Mouse (Mus musculus): ENCODE measurements around the gene Polr3gl.

Gene Polr3gl

GRCm38 (mm10) chr3:96573611-96574511 lies 20.1 kb downstream of the Polr3gl start:
- no peak for DNase-seq (ENCODE audit: low spot score in 2 of 2)

DNA sequence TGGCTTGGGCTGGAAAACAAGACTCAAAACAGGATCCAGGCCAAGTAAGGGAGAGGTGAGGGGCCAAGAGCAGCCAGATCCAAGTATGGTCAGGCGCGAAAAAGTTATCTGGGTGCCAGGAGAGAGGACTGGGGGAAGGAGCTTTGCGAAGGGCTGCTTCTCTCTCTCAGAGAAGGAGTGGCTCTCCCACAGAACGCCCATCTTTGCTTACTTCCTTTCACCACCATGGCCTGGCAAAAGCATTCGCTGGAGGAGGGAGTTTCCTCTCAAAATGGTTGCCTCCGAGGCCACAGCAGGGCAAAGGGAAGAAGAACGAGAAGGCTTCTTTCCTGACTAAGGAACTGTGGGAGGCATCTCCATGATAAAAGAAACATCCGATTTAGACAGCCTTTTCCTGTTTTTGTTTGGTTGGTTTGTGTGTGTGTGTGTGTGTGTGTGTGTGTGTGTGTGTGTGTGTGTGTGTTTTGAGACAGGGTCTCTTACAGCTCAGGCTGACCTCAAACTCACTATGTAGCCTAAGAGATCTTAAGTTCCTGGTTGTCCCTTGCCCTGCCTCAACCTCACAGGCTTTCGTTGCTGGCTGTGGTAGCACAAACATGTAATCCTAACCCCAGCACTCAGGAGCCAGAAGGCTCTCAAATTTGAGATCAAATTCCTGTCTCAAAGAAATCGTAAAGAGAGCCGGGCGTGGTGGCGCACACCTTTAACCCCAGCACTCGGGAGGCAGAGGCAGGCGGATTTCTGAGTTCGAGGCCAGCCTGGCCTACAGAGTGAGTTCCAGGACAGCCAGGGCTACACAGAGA lies 21.9 kb downstream of the Polr3gl start:
- DNase-seq (ENCODE audit: low spot score in 2 of 2): no peak

DNA sequence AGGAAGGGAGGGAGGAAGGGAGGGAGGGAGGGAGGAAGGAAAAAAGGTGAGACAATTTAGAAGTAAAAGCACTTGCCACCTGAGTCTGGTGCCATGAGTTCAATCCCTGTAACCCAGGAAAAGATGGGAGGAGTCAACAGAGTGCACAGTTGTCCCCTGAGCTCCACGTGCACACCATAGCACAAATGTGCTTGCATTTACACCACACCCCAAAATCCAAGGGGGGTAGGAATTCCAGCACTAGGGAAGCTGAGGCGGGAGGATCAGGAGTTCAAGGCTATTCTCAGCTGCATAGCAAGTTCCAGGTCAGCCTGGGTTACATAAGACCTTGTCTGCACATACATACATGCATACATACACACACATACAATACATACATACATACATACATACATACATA lies 22.6 kb downstream of the Polr3gl start:
- DNase-seq (ENCODE audit: low spot score in 2 of 2): no peak

DNA sequence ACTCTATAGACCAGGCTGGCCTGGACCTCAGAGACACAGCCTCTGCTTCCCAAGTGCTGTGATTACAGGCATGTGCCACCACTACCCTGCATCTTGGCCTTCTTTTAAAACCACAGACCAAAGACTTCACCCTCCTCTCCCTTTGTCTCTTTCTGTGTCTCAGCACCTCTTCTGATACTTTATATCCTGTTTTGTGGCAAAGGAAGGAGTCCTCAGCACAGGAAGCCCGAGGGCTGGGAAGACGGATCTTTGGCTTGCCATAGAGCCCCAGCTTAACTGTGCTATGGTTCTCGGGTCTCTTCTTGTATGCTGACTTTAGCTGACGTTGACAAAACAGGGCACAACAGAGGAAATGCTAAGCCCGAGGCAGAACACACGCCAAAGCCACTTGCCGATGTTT lies 23.3 kb downstream of the Polr3gl start:
- DNase-seq (ENCODE audit: low spot score in 2 of 2): no peak

DNA sequence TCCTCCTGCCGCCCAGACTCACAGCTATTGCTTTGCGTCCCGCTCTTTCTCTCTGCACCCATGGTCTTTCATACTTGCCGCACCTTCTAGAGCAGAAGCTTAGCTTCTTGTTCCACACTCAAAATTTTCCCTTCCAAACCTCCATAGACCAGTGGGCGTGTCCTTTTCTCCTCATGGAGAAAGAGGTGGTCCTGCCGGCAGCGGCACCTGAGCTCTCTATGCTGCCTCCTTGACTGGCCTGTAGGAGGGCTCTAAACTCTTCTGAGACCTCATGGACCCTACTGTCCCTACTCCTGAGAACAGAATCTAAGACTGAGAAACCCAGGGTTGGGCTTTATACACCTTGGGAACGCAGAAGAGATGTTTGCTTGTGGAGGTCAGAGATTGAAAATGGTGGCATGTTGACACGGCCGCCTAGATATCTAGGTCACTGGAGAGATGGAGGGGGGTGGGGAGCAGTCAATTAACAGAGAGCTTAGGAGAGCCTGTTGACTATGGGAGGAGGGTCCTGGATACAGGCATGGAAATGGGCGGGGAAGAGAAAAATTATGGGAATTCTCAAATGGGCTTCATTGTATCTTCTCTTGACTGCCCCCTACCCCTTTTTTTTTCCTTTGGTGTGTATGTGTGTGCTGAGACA lies 23.9 kb downstream of the Polr3gl start:
- DNase-seq (ENCODE audit: low spot score in 2 of 2): no peak

GRCm38 (mm10) chr3:96569506-96569905 lies 24.5 kb downstream of the Polr3gl start:
- no peak for DNase-seq (ENCODE audit: low spot score in 2 of 2)

DNA sequence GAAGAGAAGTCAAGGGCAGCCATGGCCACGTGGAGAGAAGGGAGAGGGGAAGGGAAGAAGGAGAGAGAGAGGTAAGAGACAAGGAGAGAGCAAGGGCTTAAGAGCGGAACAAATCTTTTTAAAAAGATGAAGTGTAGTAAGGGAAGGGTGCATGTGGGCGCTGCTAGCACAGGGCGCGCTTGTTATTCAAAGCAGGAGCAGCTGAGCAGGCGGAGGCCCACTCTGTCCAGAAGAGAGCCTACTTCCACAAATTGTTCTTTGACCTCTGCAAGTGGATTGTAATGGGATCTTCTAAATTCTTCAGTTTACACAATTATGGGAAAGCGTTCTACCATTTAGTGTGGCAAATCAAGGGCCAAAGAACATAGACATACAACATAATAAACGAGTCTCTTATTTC lies 25.4 kb downstream of the Polr3gl start:
- no peak for DNase-seq (ENCODE audit: low spot score in 2 of 2)

GRCm38 (mm10) chr3:96566661-96567450 lies 27.1 kb downstream of the Polr3gl start:
- no peak for DNase-seq (ENCODE audit: low spot score in 2 of 2)

- no peak for DNase-seq (ENCODE audit: low spot score in 2 of 2)
Measured at GRCm38 (mm10) chr3:96565105-96565504, 28.9 kb downstream of the Polr3gl start.

- DNase-seq (ENCODE audit: low spot score in 2 of 2): no peak
Measured at GRCm38 (mm10) chr3:96564633-96565032, 29.3 kb downstream of the Polr3gl start.

DNA sequence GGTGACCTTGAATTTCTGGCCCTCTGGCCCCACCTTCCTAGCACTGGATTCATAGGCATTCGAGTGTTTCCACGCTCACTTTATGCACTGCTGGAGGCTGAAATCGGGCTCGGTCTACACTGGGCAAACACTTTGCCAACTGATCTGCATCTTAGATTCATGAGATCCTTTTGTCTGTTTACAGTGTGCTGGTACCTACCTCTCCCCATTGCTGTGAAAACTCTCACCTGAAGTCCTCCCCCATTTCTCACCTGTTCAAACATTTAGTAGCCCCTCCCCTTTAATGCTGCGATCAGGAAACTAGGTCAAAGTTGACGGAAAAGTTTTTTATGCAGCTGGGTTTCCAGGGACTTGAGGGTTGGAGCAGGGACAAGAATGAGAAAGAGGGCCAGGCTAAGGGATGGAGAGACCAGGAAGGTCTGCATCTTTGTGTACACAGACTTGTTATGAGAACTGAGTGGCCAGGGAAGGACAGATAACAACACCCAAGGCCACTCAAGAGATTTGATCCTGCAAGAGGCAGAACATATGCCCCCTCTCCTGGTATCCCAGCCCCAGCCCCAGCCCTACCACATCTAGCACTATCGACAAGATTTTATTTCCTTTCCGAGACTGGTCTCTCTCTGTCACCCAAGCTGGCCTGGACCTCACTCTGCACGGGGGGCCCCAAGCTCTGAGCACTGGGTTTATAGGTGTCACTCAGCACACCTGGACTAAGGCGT lies 29.9 kb downstream of the Polr3gl start:
- DNase-seq (ENCODE audit: low spot score in 2 of 2): no peak

GRCm38 (mm10) chr3:96563267-96563666 lies 30.7 kb downstream of the Polr3gl start:
- no peak for DNase-seq (ENCODE audit: low spot score in 2 of 2)

DNA sequence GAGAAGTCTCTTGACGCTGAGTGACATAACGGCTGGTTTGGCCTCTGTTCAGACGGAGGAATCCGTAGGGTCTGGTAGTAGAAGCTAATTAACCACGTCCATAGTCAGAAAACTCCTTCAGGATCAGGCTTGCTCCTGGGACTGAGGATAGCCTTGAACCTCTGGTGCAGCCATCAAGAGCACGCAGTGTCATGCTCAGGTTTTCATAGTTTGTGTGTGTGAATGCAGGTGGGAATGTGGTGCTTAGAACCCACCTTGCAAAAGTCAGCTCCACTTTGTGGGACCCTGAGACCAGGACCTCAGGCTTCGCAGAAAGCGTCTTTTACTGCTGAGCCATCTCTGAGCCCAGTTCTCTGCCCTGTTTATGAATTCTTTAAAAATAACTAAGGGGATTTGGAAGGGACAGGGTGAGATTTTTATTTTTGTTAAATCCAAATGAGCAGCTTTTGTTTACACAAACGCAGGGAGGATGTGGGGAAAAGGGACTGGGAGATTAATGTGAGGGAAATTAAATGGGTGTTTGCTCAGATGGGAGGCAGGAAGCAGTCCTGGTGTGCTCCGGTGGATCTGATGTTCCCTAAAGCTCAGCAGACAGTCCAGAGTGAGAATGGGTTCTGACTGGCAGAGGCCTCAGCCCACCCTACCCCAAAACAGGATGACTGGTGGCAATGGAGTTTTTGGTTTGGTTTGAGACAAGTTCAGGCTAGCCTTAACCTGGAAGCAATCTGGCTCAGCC lies 31.9 kb downstream of the Polr3gl start:
- DNase-seq (ENCODE audit: low spot score in 2 of 2): no peak

- no peak for DNase-seq (ENCODE audit: low spot score in 2 of 2)
Measured at GRCm38 (mm10) chr3:96560881-96561668, 32.9 kb downstream of the Polr3gl start.

GRCm38 (mm10) chr3:96559911-96560850 lies 33.8 kb downstream of the Polr3gl start:
- DNase-seq (ENCODE audit: low spot score in 2 of 2): no peak

- no peak for DNase-seq (ENCODE audit: low spot score in 2 of 2)
Measured at GRCm38 (mm10) chr3:96559398-96559910, 34.5 kb downstream of the Polr3gl start.

DNA sequence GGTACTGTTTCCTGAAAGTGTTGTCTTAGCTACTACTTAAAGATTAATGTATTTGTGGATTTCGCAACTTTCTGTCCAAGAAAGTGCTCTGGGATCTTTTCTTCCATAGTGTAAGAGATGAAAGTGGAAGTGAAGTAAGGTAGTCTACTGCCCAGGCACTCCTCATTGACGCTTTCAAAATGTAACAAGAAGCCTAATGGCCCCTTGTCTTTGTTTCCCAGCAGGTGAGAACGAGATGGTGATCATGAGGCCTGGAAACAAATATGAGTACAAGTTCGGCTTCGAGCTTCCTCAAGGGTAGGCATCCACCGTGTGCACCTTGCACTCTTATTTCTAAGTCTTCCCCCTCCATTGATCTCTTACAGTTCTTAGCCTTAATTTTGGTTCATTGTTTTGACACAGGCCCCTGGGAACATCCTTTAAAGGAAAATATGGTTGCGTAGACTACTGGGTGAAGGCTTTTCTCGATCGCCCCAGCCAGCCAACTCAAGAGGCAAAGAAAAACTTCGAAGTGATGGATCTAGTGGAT lies 35.2 kb downstream of the Polr3gl start:
- DNase-seq (ENCODE audit: low spot score in 2 of 2): no peak

GRCm38 (mm10) chr3:96558159-96558558 lies 35.8 kb downstream of the Polr3gl start:
- DNase-seq (ENCODE audit: low spot score in 2 of 2): no peak

All from frontal cortex, postnatal 10 days (tissue).